Mouse (Mus musculus) liver, adult (tissue): ENCODE measurements around the gene Tbc1d30.

Source experiments
- GATA4 ChIP-seq: IDR thresholded peaks from 2 replicates; pipeline ENCODE4 v1.6.1; 2014; ENCODE audit warnings: mild to moderate bottlenecking, low read length; ENCODE audit not compliant: insufficient replicate concordance

Tbc1d30 gene

DNA sequence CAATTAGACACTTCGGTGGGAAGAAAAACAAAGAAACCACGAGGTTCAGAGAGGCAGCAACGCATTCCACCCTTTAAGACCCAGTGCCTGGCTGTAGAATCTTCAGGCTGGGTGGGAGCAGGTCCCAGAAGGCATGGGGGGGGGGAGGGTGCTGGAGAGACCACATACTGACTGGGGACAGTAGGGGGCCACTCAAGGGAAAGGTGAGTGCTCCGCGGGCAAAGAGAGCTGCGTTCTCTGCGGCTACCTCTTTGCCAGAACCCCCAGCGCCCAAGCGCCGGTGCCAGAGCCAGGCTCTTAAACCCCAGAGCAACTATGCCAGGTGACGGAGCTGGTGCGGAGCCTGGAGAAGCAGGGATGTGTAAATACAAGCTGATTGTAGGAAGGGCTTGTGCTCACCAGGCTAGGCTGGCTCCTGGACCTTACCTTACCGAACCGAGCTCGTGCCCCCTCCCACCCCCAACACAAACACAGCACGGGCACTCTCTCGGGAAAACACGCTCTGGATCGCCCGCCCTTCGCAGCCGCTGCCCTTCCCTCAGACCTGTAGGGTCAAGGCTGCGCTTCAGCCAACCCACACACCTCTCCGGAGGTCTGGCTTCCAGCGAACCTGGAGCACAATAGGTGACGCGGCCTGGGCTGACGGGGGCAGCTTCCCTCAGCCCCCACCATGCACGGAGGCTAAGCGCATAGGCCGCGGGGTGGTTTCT, 41.1 kb downstream of the Tbc1d30 start:
- TF ChIP-seq GATA4 = no peak

GRCm38 (mm10) chr10:121309123-121309655, 41.9 kb downstream of the Tbc1d30 start:
- TF ChIP-seq GATA4 = no peak

DNA sequence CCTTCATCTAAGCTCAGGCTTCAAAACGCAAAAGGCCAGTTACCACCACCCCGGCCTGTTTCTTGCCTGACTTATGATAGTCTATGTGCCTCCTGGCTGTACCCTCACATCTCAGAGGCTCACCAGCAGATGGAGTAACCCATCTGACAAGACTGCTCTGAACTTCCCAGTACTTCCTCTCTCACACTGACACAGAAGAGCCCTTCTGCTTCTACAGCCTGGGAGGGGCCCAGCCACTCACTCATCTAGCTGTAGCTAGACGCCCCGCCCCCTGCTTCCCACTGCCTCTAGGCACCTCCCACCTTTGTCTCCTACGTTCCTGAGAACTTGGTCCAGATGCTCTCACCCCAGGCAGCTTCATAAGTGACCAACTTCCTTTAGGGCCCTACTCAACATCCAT, 45.6 kb downstream of the Tbc1d30 start:
- TF ChIP-seq GATA4 = no peak

DNA sequence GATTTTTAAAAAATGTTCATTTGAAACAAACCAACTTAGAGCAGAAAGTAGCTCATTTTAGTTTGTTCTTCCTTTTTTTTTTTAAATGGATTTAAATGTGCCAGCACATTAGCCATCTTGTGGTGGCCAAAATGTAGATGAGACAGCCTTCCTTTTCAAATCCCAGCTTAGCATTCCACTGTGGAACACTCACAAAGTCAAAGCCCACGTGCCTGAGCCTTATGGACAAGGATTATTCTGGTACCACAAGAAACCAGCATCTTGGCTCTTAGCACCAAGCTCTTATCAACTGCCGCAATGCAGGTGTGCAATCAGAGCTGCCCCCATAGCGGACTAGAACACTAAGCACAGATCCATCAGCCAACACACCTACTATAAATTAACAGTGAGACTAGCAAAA, 47.5 kb downstream of the Tbc1d30 start:
- no peak for TF ChIP-seq GATA4

GRCm38 (mm10) chr10:121301868-121302267, 49.2 kb downstream of the Tbc1d30 start:
- no peak for TF ChIP-seq GATA4

GRCm38 (mm10) chr10:121300659-121301058, 50.4 kb downstream of the Tbc1d30 start:
- TF ChIP-seq GATA4 = no peak

DNA sequence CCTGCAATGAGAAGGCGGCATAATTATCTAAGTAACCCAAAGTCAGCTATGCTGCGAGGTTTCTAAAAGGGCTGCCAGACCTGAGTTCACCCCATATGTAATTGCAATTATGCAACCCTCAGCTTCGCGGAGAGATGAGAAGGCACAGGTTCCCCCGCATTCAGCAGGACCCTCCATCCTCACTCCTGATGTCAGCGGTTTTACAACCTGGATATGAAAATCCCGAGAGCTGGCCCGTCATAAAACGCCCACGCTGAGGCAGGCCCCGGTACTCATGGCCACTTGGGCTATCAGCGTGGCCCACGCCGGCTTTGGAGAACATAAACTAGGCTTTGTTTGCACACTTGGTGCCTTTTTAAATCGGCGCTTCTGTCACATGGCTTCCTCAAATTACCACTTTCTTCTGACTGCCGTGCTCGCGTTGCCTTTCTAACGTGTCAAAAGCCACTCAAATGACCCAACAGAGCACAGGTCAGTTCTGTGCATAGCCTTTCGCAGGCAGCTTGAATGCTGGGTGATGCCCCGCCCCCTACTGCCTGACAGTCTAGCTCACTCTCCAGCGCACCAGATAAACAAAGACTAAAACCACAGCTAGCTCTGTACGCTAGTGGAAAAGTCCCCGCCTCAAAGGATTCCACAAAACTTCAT, 53.9 kb downstream of the Tbc1d30 start:
- TF ChIP-seq GATA4 = no peak

- no peak for TF ChIP-seq GATA4
Measured at GRCm38 (mm10) chr10:121294471-121294870, 56.6 kb downstream of the Tbc1d30 start.

GRCm38 (mm10) chr10:121293829-121294228, 57.2 kb downstream of the Tbc1d30 start:
- no peak for TF ChIP-seq GATA4

DNA sequence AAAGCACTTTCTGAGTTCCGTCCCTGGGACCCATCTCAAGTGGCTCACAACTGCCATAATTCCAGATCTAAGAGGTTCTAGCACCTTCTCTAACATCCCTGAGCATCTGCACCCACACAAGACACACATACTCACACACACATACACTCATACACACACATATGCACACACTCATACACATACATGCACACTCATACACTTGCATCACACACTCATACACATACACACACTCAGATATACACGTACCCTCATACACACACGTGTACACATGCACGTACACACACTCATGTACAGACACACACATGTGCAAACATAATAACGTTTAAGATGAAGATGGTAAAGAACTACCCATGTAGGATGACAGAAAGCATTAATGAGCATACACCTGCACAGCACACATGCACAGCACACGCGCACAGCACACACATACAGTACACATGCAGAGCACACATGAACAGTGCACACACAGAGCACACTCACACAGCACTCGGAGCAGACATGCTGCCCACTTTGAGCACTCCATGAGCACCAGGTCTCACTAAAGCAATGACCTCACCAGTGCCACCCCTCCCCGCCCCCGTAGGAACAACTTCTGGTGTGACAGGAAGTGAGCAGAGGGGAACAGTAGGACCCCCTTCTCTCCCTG, 59.7 kb downstream of the Tbc1d30 start:
- TF ChIP-seq GATA4 = no peak

- no peak for TF ChIP-seq GATA4
Measured at GRCm38 (mm10) chr10:121290682-121291078, 60.4 kb downstream of the Tbc1d30 start.

- TF ChIP-seq GATA4 = no peak
Measured at GRCm38 (mm10) chr10:121289970-121290681, 61.0 kb downstream of the Tbc1d30 start.

GRCm38 (mm10) chr10:121282926-121283325, 68.2 kb downstream of the Tbc1d30 start:
- no peak for TF ChIP-seq GATA4

GRCm38 (mm10) chr10:121282436-121282835, 68.6 kb downstream of the Tbc1d30 start:
- no peak for TF ChIP-seq GATA4

DNA sequence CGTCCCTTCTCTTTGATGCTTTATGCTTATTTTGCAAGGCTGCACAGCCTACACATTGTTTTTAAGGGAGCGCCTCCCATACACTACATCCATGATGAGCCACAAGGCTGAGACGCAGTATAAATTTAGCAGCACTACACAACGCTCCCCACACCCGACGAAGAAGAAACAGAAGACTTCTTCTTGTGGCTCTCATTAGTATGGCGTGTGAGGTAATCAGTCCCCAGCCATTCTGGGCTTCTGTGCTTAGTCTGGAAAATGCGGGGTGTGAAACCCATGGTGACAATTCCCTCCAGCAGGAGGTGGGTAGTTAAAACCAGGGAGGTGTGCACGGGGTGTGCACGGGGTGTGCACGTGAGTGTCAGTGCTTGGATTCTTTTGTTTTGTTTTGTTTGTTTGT, 70.1 kb downstream of the Tbc1d30 start:
- TF ChIP-seq GATA4 = no peak
